Mouse (Mus musculus): ENCODE results near the gene Zfp39.

DNA sequence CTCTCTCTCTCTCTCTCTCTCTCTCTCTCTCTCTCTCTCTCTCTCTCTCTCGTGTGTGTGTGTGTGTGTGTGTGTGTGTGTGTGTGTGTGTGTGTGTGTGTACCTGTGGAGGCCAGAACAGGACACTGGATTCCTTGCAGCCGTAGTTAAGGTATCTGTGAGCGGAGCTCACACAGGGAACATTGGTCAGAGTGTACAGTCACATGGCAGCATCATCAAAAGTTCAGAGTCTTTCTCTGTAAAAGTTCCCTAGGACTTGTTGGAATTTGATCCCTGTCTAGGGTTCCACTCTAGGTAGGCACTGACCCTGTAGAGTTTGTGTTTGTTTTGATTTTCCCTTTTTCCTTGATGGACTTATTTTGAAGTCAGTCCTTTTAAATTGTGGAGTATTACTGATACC is 22.6 kb upstream of the Zfp39 start:
- TF ChIP-seq CTCF (conservative IDR thresholded peaks at IDR 0.05; ENCODE audit: insufficient read depth, insufficient read length, low read depth, low read length), result no peak
- TF ChIP-seq POLR2A (IDR thresholded peaks at IDR 0.05; ENCODE audit: low read depth, low read length), result no peak

Measured in kidney, adult 2 months (tissue).